Mouse (Mus musculus): ENCODE measurements around the gene Zbtb40. TPM values are rescaled to one million over a fixed set of nuclear protein-coding genes. Genes with fewer than 3 reads are reported as not detected.

The Zbtb40 gene
- total RNA-seq, 1 experiment from 2014 or later: 12.5 TPM

DNA sequence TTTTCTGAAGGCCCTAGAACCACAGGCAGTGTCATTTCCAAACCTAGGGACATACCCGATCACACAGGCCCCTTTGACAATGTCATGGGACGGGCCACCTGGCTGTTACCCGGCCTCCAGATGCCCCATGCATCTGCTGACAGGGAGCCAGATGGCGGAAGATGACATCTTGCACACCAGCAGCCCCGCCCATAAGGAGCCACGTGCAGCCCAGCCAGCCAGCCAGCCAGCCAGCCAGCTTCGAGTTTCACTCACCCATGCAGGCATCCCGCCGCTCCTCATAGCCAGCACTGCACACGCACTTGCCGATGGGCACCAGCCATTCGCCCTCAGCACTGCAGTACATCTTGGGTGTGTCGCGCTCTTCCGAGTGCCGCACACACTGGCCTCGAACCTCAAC is 103.2 kb downstream of the Zbtb40 start:
- no peak for ATAC-seq (ENCODE audit: extremely low read depth, insufficient number of reproducible peaks, low FRiP score, poor library complexity, severe bottlenecking)

DNA sequence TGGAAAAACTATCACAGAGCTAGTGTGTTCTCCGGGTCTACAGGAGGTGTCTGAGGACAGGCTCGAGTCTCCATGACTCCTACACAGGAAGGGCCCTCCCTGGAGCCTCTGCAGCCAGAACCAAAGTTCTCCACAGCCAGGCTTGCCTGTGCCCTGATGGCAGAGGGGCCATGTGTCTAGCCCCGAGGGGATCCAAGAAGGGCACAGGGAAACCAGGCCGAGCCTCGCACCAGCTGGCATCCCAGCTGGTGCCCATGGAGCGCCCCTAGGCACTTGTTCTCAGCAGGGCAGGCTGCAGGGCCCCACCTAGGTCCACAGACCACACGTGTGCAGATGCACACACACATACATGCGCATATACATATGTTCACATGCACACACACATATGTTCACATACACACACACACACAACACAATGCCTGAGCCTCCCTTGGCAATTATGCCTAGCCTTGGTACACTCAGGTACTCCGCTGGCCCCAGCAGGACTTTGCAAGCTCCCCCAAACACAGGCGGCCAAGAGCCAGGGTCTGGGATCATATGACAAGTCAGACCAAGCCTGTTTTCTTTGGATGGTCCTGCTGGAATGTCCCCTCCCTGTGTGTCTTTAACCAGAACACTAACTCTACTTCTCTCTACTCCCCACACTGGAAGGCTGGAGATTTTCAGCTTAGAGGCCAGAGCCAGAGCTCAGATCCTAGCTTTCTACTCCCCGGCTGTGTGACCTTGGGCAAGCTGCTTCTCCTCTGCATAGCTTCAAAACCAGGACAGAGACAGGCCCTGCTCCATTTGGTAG is 103.8 kb downstream of the Zbtb40 start:
- no peak for ATAC-seq (ENCODE audit: extremely low read depth, insufficient number of reproducible peaks, low FRiP score, poor library complexity, severe bottlenecking)

GRCm38 (mm10) chr4:136943175-136943574 is 105.4 kb downstream of the Zbtb40 start:
- no peak for ATAC-seq (ENCODE audit: extremely low read depth, insufficient number of reproducible peaks, low FRiP score, poor library complexity, severe bottlenecking)

- ATAC-seq (ENCODE audit: extremely low read depth, insufficient number of reproducible peaks, low FRiP score, poor library complexity, severe bottlenecking): no peak
Measured at GRCm38 (mm10) chr4:136942761-136943160, 105.8 kb downstream of the Zbtb40 start.

- no peak for ATAC-seq (ENCODE audit: extremely low read depth, insufficient number of reproducible peaks, low FRiP score, poor library complexity, severe bottlenecking)
Measured at GRCm38 (mm10) chr4:136937935-136938334, 110.7 kb downstream of the Zbtb40 start.

- ATAC-seq (ENCODE audit: extremely low read depth, insufficient number of reproducible peaks, low FRiP score, poor library complexity, severe bottlenecking): no peak
Measured at GRCm38 (mm10) chr4:136937344-136937743, 111.3 kb downstream of the Zbtb40 start.

DNA sequence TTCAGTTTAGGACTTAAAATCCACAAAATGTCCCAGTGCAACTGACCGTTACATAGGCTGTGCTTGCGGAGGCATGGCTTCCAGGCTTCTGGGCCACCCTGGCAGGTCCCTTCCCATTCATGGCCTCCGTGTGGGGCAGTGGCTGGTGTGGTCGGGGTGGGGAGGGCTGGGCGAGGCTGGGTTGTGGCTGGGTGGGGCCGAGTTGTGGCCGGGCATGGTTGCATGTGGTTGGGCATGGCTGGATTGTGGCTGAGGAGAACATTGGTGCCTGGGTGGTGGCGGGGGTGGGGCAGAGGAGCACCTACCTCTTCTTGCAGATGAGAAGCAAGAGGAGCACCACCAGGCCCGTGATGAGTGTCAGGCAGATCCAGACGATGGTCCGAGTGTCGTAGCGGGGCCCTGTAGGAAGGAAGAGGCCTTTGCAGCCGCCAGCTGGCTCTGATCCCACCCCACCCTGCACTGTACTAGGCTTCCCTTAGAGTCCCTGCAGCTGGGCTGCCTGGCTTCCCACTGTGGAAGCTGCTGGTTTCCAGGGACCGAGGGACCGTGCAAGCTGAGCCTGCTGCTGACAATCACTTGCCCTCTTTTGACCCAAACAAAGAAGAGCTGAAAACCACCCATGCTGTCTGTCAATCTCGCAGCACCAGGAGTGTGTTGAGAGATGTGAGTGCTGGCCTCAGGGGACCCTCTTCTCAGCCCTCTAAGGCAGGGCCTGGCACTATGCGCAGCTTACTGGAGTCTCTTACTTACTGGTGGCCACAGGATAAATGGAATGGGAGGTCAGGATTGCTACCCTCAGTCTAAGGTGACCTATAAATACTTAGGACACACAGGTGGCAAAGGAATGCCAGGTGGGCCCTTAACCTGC is 113.6 kb downstream of the Zbtb40 start:
- no peak for ATAC-seq (ENCODE audit: extremely low read depth, insufficient number of reproducible peaks, low FRiP score, poor library complexity, severe bottlenecking)

DNA sequence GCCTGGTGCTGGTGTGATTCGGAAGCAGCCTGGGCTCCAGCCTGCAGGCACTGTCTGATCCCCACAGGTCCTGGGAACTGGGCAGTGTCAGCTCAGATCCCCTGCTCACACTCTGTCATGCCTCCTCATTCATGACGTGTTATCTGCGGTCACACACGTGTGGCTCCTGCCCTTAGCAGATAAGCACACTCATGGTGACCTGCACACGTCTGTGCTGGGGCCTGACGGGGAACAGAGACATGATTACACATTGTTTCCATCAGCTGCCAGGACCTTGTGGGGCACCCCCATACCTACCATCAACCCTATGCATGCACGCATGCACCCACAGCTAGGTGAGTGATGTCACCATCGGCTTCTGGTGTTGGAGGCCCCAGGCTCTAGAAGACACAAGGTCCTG is 118.1 kb downstream of the Zbtb40 start:
- no peak for ATAC-seq (ENCODE audit: extremely low read depth, insufficient number of reproducible peaks, low FRiP score, poor library complexity, severe bottlenecking)

Other genes starting within 250 kb of the Zbtb40 start
- gene Ephb2, start 212.8 kb downstream of the Zbtb40 start, total RNA-seq (2017): not detected in 2 replicates
- gene C1qb, start 162.6 kb downstream of the Zbtb40 start, total RNA-seq (2017): not detected in 2 replicates
- not detected in 2 replicates for gene C1qc, start 155.7 kb downstream of the Zbtb40 start, total RNA-seq (2017)
- gene C1qa, start 150.0 kb downstream of the Zbtb40 start, total RNA-seq (2017): not detected in 2 replicates
- not detected in 2 replicates for gene Epha8, start 92.0 kb downstream of the Zbtb40 start, total RNA-seq (2017)
- not detected in 2 replicates for gene Wnt4, start 228.7 kb upstream of the Zbtb40 start, total RNA-seq (2017)

Measured in neutrophil, adult 5-6 weeks (primary cell).